Mouse (Mus musculus) kidney, embryonic 15.5 days (tissue): ENCODE measurements around the gene Kcnab1. TPM values are rescaled to one million over a fixed set of nuclear protein-coding genes. Genes with fewer than 3 reads are reported as not detected.
A peak's percentile ranks its signal among the peaks of the same experiment; 100 is the strongest.
"Not testable (repeated sequence)": the region's sequence is repeated elsewhere in the genome, so short reads cannot be mapped to it uniquely, and the experiment has no call there.

Experiments used
- ATAC-seq: fragments of 200-750 bp; cut with Nextera tagmentation; replicated peaks from 2 replicates; pipeline ENCODE4 v1.8.0; 2017; ENCODE audit warnings: moderate TSS enrichment; ENCODE audit not compliant: low FRiP score
- H3K27ac ChIP-seq: fragments of 300-500 bp; sonication (generic); 2 replicates; pipeline ENCODE4 v1.5.1; 2015; ENCODE audit warnings: mild to moderate bottlenecking, inconsistent platforms
- H3K27me3 ChIP-seq: fragments of 300-500 bp; sonication (generic); 2 replicates; pipeline ENCODE4 v1.6.1; 2015; ENCODE audit warnings: inconsistent platforms
- H3K36me3 ChIP-seq: fragments of 300-500 bp; sonication (generic); 2 replicates; pipeline ENCODE4 v1.6.1; 2015; ENCODE audit warnings: inconsistent platforms
- H3K4me1 ChIP-seq: fragments of 300-500 bp; sonication (generic); 2 replicates; pipeline ENCODE4 v1.6.1; 2015; ENCODE audit warnings: inconsistent platforms
- H3K4me2 ChIP-seq: fragments of 300-500 bp; sonication (generic); 2 replicates; pipeline ENCODE4 v1.6.1; 2015; ENCODE audit warnings: moderate library complexity, mild to moderate bottlenecking, inconsistent platforms
- H3K4me3 ChIP-seq: fragments of 300-500 bp; sonication (generic); replicated peaks from 2 replicates; pipeline ENCODE4 v1.5.1; 2015; ENCODE audit warnings: mild to moderate bottlenecking, inconsistent platforms
- H3K9ac ChIP-seq: fragments of 300-500 bp; sonication (generic); 2 replicates; pipeline ENCODE4 v1.6.1; 2015; ENCODE audit warnings: mild to moderate bottlenecking, inconsistent platforms
- H3K9me3 ChIP-seq: fragments of 300-500 bp; sonication (generic); replicated peaks from 2 replicates; pipeline ENCODE4 v1.6.1; 2016; ENCODE audit warnings: inconsistent platforms
- WGBS: fragments of 180-500 bp; shearing (Covaris S2); methylation state at CpG from one replicate; pipeline ENCODE4 v1.1.7; 2015; ENCODE audit warnings: mixed read lengths; 5-methylcytosine and 5-hydroxymethylcytosine counted together
- polyA plus RNA-seq: library from polyadenylated mRNA; unstranded; fragments of >200 nt; fragmentation: Nextera tagmentation; extraction: Ambion mirVana; gene quantifications from 2 replicates; pipeline ENCODE4 v1.2.1, GENCODE M21; 2015

The Kcnab1 gene
- polyA plus RNA-seq, 1 experiment from 2014 or later: 3.5 TPM

- no peak for ATAC-seq
- H3K36me3 ChIP-seq: peaks cover 91% of the 10 kb centered on the region
Measured at GRCm38 (mm10) chr3:65385771-65386170, 276.6 kb downstream of the Kcnab1 start.

DNA sequence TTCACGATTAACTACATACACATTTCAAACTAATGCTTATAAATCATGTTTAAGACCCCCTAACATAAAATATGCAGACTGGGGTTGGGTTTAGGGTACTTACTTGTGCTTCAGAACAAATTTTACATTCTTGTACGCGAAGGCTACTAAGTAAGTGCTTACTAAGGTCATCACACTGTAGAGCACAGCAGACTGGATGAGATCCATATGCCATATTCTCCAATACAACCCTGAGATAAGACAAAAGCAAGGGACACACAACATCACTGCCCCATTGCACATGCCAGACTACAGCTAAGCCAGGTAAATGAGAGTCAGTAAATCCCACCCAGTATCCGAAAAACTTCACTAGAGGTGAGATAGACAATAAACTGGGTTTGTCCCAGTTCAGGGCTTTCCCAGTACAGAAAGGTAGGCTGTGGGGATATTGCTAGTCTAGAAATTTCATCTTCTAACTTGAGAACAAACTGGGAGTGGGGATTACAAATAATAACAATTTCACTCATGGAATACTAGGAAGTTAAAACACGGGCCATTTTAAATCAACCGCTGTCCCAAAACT lies 282.1 kb downstream of the Kcnab1 start:
- Histone ChIP-seq H3K36me3 (peaks cover 39% of the 10 kb centered on the region), H3K27me3 (no peaks in the 10 kb centered on the region), H3K4me2 (peak overlapping the region; percentile 67), H3K9ac (peak overlapping the region; percentile 92), H3K27ac (peak overlapping the region; percentile 94), H3K9me3 (no peaks in the 10 kb centered on the region), H3K4me3 (peak overlapping the region; percentile 92), H3K4me1 (peaks cover 12% of the 10 kb centered on the region; the same call in 1 of the 2 replicates)
- WGBS: 19% methylated on average over 6 of the region's 6 CpGs
- ATAC-seq: no peak

More at GRCm38 (mm10) chr3:65385771-65386170, 276.6 kb downstream of the Kcnab1 start:
- Histone ChIP-seq H3K27ac (no peak overlapping the region), H3K4me3 (no peak overlapping the region), H3K4me1 (peaks cover 9% of the 10 kb centered on the region; the same call in 1 of the 2 replicates), H3K27me3 (no peaks in the 10 kb centered on the region), H3K9me3 (no peaks in the 10 kb centered on the region), H3K4me2 (no peak overlapping the region), H3K9ac (no peak overlapping the region)

GRCm38 (mm10) chr3:65391784-65392420 lies 282.7 kb downstream of the Kcnab1 start:
- Histone ChIP-seq H3K36me3 (peaks cover 33% of the 10 kb centered on the region), H3K4me1 (peaks cover 6% of the 10 kb centered on the region; the same call in 1 of the 2 replicates), H3K9ac (peak overlapping the region; percentile 92), H3K9me3 (no peaks in the 10 kb centered on the region), H3K27ac (peak overlapping the region; percentile 94), H3K27me3 (no peaks in the 10 kb centered on the region), H3K4me3 (peak overlapping the region; percentile 92), H3K4me2 (peak overlapping the region; percentile 67)
- WGBS: under 1% methylated on average over 37 of the region's 37 CpGs
- ATAC-seq: peak; percentile 54

- Histone ChIP-seq H3K4me1 (0 out of 2 replicates have a peak, but pooled peaks cover 6% of the 10 kb centered on the region), H3K4me2 (peak within 1 kb of the TSS; percentile 67), H3K27me3 (no peaks in the 10 kb centered on the region), H3K9me3 (no peaks in the 10 kb centered on the region), H3K36me3 (peaks cover 28% of the 10 kb centered on the region), H3K4me3 (peak within 1 kb of the TSS; percentile 92), H3K9ac (peak within 1 kb of the TSS; percentile 92), H3K27ac (peak within 1 kb of the TSS; percentile 94)
- WGBS: under 1% methylated on average over 36 of the region's 36 CpGs
- ATAC-seq: peak; percentile 99
Measured at GRCm38 (mm10) chr3:65392421-65392817, 283.2 kb downstream of the Kcnab1 start, which contains the start of gene Ssr3. Gene Ssr3 (minus strand): TSS chr3:65392623.

GRCm38 (mm10) chr3:65395111-65395510 lies 285.9 kb downstream of the Kcnab1 start:
- H3K4me1 ChIP-seq, H3K9me3 ChIP-seq, ATAC-seq, H3K27me3 ChIP-seq, H3K4me2 ChIP-seq, H3K36me3 ChIP-seq, H3K4me3 ChIP-seq, H3K9ac ChIP-seq, H3K27ac ChIP-seq: not testable (repeated sequence)
- WGBS: 73% methylated on average over 1 of the region's 1 CpGs

DNA sequence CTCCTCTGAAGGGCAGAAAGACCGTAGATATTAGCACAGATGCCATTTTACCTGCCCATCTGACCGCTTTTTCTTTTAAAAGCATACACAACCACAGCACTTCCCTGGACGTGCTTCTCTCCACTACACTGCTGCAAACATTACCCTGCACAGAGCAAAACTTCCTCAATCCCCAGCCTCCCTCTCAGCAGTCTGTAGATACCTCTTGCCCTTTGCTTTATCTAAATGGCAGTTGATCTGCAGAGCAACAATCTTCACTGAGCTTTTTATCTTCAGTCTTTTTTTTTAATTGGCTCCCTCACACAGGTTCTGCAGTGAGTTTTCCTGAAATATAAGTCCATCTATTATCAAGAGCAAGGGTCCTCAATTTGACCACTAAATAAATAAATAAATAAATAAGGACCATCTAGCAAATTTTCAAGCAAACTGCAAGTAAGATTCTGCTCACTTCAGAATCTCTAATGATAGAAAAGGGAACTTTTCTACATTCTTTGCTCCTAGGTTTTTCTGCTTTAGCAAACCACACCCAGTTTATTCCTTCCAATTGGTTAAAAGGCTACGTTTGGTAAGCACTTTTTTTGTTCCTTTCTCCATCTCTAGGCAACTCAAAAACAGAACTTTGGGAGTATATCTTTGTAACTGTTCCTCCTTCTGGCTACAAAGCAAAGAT lies 287.8 kb downstream of the Kcnab1 start:
- no peaks in the 10 kb centered on the region for H3K36me3 ChIP-seq
- H3K4me3 ChIP-seq: no peak overlapping the region
- H3K4me2 ChIP-seq: no peak overlapping the region
- ATAC-seq: no peak
- 84% methylated on average over 4 of the region's 4 CpGs for WGBS
- H3K27ac ChIP-seq: no peak overlapping the region
- no peaks in the 10 kb centered on the region for H3K9me3 ChIP-seq
- 0 out of 2 replicates have a peak, but pooled peaks cover 3% of the 10 kb centered on the region for H3K4me1 ChIP-seq
- no peak overlapping the region for H3K9ac ChIP-seq
- H3K27me3 ChIP-seq: no peaks in the 10 kb centered on the region

- Histone ChIP-seq H3K36me3 (no peaks in the 10 kb centered on the region), H3K9me3 (no peaks in the 10 kb centered on the region), H3K9ac (no peak overlapping the region), H3K27me3 (no peaks in the 10 kb centered on the region), H3K4me1 (0 out of 2 replicates have a peak, but pooled peaks cover 3% of the 10 kb centered on the region), H3K4me3 (no peak overlapping the region), H3K27ac (no peak overlapping the region), H3K4me2 (no peak overlapping the region)
- WGBS: 94% methylated on average over 3 of the region's 3 CpGs
- ATAC-seq: no peak
Measured at GRCm38 (mm10) chr3:65397566-65397965, 288.4 kb downstream of the Kcnab1 start.

GRCm38 (mm10) chr3:65405781-65406180 lies 296.6 kb downstream of the Kcnab1 start:
- Histone ChIP-seq H3K9me3 (no peaks in the 10 kb centered on the region), H3K4me3 (no peak overlapping the region), H3K27me3 (no peaks in the 10 kb centered on the region), H3K27ac (no peak overlapping the region), H3K36me3 (no peaks in the 10 kb centered on the region), H3K4me2 (no peak overlapping the region), H3K4me1 (no peaks in the 10 kb centered on the region), H3K9ac (no peak overlapping the region)
- 82% methylated on average over 4 of the region's 4 CpGs for WGBS
- ATAC-seq: no peak

GRCm38 (mm10) chr3:65407891-65408290 lies 298.7 kb downstream of the Kcnab1 start:
- Histone ChIP-seq H3K27ac (no peak overlapping the region), H3K36me3 (no peaks in the 10 kb centered on the region), H3K9me3 (no peaks in the 10 kb centered on the region), H3K27me3 (no peaks in the 10 kb centered on the region), H3K4me3 (no peak overlapping the region), H3K4me2 (no peak overlapping the region), H3K4me1 (no peaks in the 10 kb centered on the region), H3K9ac (no peak overlapping the region)
- ATAC-seq: no peak

DNA sequence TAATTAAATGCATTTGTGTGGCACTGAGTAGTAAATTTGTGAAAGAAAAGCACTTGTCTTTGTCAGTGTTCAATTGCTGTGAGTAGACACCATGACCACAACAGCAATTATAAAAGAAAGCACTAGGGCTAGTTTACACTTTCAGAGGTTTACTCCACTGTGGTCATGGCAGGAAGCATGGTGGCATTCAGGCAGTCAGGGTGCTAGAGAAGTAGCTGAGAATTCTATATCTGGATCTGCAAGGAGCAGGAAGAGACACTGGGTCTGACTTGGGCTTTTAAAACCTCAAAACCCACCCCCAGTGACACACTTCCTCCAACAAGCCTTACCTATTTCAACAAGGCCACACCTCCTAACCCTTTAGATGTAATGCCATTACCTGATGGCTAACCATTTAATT lies 307.4 kb downstream of the Kcnab1 start:
- peaks cover 4% of the 10 kb centered on the region; the same call in 1 of the 2 replicates for H3K4me1 ChIP-seq
- no peak for ATAC-seq
- H3K27ac ChIP-seq: no peak overlapping the region

DNA sequence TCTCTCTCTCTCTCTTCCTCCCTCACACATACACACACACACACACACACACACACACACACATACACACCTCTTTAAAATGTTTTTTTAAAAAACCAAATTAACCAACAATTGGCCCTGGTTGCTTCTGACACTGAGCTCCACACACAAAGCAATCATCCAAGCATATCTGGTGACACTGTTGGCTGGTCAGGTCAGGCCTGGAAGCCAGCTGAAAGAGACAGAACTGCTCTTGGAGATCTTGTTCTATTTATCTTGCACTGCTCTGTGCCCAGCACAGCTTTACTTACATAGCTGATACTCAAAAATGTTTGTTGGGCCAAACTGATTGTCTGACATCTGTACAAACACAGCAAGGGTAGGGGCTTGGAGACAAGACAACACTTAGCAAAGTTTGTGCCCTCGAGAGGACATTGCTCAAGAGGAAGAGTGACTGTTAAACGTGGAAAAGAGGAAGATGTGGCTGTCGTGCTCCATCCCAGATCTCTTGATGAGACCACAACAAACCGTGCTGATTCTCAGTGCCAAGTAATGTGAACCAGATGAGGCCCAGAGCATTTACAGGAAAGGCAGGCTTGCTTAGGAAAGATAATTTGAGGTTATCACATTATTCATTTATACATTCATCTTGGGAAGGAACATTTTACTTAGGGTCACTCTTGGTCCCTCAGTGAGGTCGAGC lies 308.9 kb downstream of the Kcnab1 start:
- H3K4me1 ChIP-seq: peaks cover 4% of the 10 kb centered on the region; the same call in 1 of the 2 replicates
- no peak overlapping the region for H3K4me2 ChIP-seq
- H3K9me3 ChIP-seq: no peaks in the 10 kb centered on the region
- H3K4me3 ChIP-seq: no peak overlapping the region
- 55% methylated on average over 5 of the region's 5 CpGs for WGBS
- 0 out of 2 replicates have a peak overlapping the region, but pooled peaks have one; percentile 1 for H3K27ac ChIP-seq
- peak; percentile 71 for ATAC-seq
- H3K36me3 ChIP-seq: no peaks in the 10 kb centered on the region
- H3K27me3 ChIP-seq: no peaks in the 10 kb centered on the region
- no peak overlapping the region for H3K9ac ChIP-seq

More for the DNA sequence above, 307.4 kb downstream of the Kcnab1 start:
- Histone ChIP-seq H3K27me3 (no peaks in the 10 kb centered on the region), H3K9ac (no peak overlapping the region), H3K9me3 (no peaks in the 10 kb centered on the region), H3K36me3 (no peaks in the 10 kb centered on the region), H3K4me3 (no peak overlapping the region), H3K4me2 (no peak overlapping the region)

DNA sequence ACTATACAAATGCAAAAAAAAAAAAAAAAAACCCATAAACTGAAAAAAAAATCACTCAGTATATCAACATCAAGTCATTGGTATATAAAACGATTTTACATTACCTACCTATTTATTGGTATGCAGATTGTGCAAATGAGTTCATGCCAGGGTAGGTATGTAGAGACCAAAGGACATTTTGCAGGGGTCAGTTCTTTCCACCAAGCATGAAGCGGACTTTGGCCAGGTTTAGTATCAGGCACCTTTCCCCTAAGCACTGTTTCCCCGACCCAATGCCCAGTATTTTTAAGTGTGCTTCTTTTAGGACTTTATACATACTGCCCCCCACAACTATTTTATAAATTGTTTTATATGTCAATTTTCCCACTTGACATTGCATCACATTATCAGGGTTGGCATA lies 310.5 kb downstream of the Kcnab1 start:
- WGBS: 83% methylated on average over 3 of the region's 3 CpGs
- H3K4me1 ChIP-seq: peaks cover 4% of the 10 kb centered on the region; the same call in 1 of the 2 replicates
- H3K4me3 ChIP-seq: no peak overlapping the region
- H3K9ac ChIP-seq: no peak overlapping the region
- no peaks in the 10 kb centered on the region for H3K27me3 ChIP-seq
- no peak overlapping the region for H3K27ac ChIP-seq
- ATAC-seq: no peak
- H3K36me3 ChIP-seq: no peaks in the 10 kb centered on the region
- no peaks in the 10 kb centered on the region for H3K9me3 ChIP-seq
- H3K4me2 ChIP-seq: no peak overlapping the region
